Comparison of ENCODE assay signal across 8 mouse cellular contexts in the genomic region with DNA sequence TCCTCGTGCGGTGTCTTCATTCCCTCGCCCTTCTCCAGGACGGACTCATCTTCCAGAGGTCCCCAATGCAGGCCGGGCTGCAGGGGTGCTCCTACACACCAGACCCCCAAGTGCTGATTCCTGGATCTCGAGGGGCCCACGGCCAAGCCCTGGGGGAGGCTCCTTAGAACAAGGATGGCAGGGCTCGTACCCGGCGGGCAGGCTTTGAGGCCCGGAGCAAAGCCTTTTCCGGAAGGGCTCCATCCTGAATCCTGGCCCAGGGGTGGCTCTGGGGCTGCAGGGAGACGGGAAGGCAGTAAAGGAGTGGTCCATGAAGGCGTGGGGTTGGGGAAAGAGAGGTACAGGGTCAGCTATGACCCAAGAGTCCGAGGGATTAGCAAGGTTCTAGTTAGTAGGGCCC. TPM values are rescaled to one million over a fixed set of nuclear protein-coding genes. Genes with fewer than 3 reads are reported as not detected.
A peak's percentile ranks its signal among the peaks of the same experiment; 100 is the strongest.
DNase-seq lines count a peak whose midpoint lies in the region; ATAC-seq and TF ChIP-seq lines count a peak whose summit lies in the region.

No protein-coding gene starts in this region.

- WGBS in kidney, embryonic 15.5 days, result 1% methylated on average over 15 of the region's 15 CpGs
- 2% methylated on average over 15 of the region's 15 CpGs for WGBS in forebrain, embryonic 15.5 days
- WGBS in liver, embryonic 14.5 days (ENCODE audit: insufficient replicate concordance), result 2% methylated on average over 15 of the region's 15 CpGs

- peaks cover 57% of the 10 kb centered on the region for H3K36me3 ChIP-seq in kidney, embryonic 15.5 days
- peaks cover 40% of the 10 kb centered on the region for H3K36me3 ChIP-seq in forebrain, embryonic 15.5 days
- H3K36me3 ChIP-seq in liver, embryonic 14.5 days (replicated peaks; ENCODE audit: control insufficient read depth, insufficient read depth, low read depth), result peaks cover 29% of the 10 kb centered on the region

- H3K27ac ChIP-seq in kidney, embryonic 15.5 days, result peak overlapping the region; percentile 88
- H3K27ac ChIP-seq in forebrain, embryonic 15.5 days (replicated peaks), result peak overlapping the region; percentile 91; the same call in 1 of the 2 replicates
- H3K27ac ChIP-seq in liver, embryonic 14.5 days, result peak overlapping the region; percentile 81

- peak overlapping the region; percentile 90 for H3K4me2 ChIP-seq in kidney, embryonic 15.5 days
- H3K4me2 ChIP-seq in forebrain, embryonic 15.5 days (replicated peaks), result peak overlapping the region; percentile 99
- H3K4me2 ChIP-seq in liver, embryonic 14.5 days (ENCODE audit: low read depth), result peak overlapping the region; percentile 96

- peak; percentile 1; the same call in 1 of the 2 replicates for ATAC-seq in kidney, embryonic 15.5 days (replicated peaks; ENCODE audit: low FRiP score)
- ATAC-seq in forebrain, embryonic 15.5 days (replicated peaks), result no peak; the same call in 1 of the 2 replicates
- no peak; the same call in 1 of the 2 replicates for ATAC-seq in liver, embryonic 14.5 days (ENCODE audit: insufficient read depth)

- H3K4me1 ChIP-seq in kidney, embryonic 15.5 days, result peaks cover 37% of the 10 kb centered on the region
- H3K4me1 ChIP-seq in forebrain, embryonic 15.5 days, result peaks cover 29% of the 10 kb centered on the region
- H3K4me1 ChIP-seq in liver, embryonic 14.5 days (replicated peaks; ENCODE audit: control insufficient read depth in 2 of 2, insufficient read depth in 2 of 2, low read length in 1 of 2), result peaks cover 10 to 12% of the 10 kb centered on the region in 2 experiments

- H3K9me3 ChIP-seq in kidney, embryonic 15.5 days (replicated peaks), result no peaks in the 10 kb centered on the region
- H3K9me3 ChIP-seq in forebrain, embryonic 15.5 days, result no peaks in the 10 kb centered on the region
- H3K9me3 ChIP-seq in liver, embryonic 14.5 days (ENCODE audit: control insufficient read depth, low read length), result no peaks in the 10 kb centered on the region

- no peak for DNase-seq in kidney, postnatal 25 days
- peak; percentile 27 for DNase-seq in MN1 (ENCODE audit: low spot score)
- DNase-seq in liver, embryonic 14.5 days (ENCODE audit: low read depth in 3 of 3, low spot score in 3 of 3), result no peak
- DNase-seq in c-Kit-positive CD71-positive TER-119-positive erythroid progenitor cells, embryonic 14.5 days (ENCODE audit: low spot score), result no peak
- DNase-seq in testis, postnatal 10 days (ENCODE audit: low spot score), result no peak
- DNase-seq in frontal cortex, postnatal 25 days (ENCODE audit: low spot score in 2 of 2), result no peak

- peak overlapping the region; percentile 59 for H3K4me3 ChIP-seq in kidney, embryonic 15.5 days (replicated peaks)
- peak overlapping the region; percentile 82 for H3K4me3 ChIP-seq in forebrain, embryonic 15.5 days
- H3K4me3 ChIP-seq in liver, embryonic 14.5 days (ENCODE audit: insufficient read depth in 1 of 2, low read depth in 2 of 2, low read length in 2 of 2), result peak overlapping the region; percentile 90 to 100

- TF ChIP-seq CTCF in liver, embryonic 14.5 days (IDR thresholded peaks at IDR 0.05; ENCODE audit: low read depth), result no peak

- no peaks in the 10 kb centered on the region for H3K27me3 ChIP-seq in kidney, embryonic 15.5 days
- no peaks in the 10 kb centered on the region for H3K27me3 ChIP-seq in forebrain, embryonic 15.5 days
- H3K27me3 ChIP-seq in liver, embryonic 14.5 days (ENCODE audit: control insufficient read depth, insufficient read depth, low read length), result no peaks in the 10 kb centered on the region

- peak overlapping the region; percentile 86 for H3K9ac ChIP-seq in kidney, embryonic 15.5 days
- H3K9ac ChIP-seq in forebrain, embryonic 15.5 days (replicated peaks), result peak overlapping the region; percentile 89
- peak overlapping the region; percentile 82 for H3K9ac ChIP-seq in liver, embryonic 14.5 days (replicated peaks)

- no peak for TF ChIP-seq EP300 in liver, embryonic 14.5 days (IDR thresholded peaks at IDR 0.05; ENCODE audit: low read depth)

RNA-seq across cellular contexts. Expression of gene Zfp408, which starts 0.4 kb away (rescaled TPM):
- polyA plus RNA-seq in kidney, embryonic 15.5 days (2015; fragmentation: Nextera tagmentation; extraction: Ambion mirVana), result 11.9 and 13.7 TPM in 2 replicates
- polyA plus RNA-seq in forebrain, embryonic 15.5 days (2015; fragmentation: Nextera tagmentation; extraction: Ambion mirVana), result 13.8 and 14.8 TPM in 2 replicates
- polyA plus RNA-seq in liver, embryonic 14.5 days (2012; rRNA removed), result 5.1 and 5.4 TPM in 2 replicates
- 1.0 and 1.2 TPM in 2 replicates for polyA plus RNA-seq in liver, embryonic 14.5 days (2014; fragmentation: Nextera tagmentation; extraction: Ambion mirVana)

RNA-seq across cellular contexts. Expression of gene Arhgap1, which starts 0.5 kb away (rescaled TPM):
- 110 and 132 TPM in 2 replicates for polyA plus RNA-seq in kidney, embryonic 15.5 days (2015; fragmentation: Nextera tagmentation; extraction: Ambion mirVana)
- 88.7 and 92.7 TPM in 2 replicates for polyA plus RNA-seq in forebrain, embryonic 15.5 days (2015; fragmentation: Nextera tagmentation; extraction: Ambion mirVana)
- 22.4 and 25.8 TPM in 2 replicates for polyA plus RNA-seq in liver, embryonic 14.5 days (2012; rRNA removed)
- 32.1 and 37.3 TPM in 2 replicates for polyA plus RNA-seq in liver, embryonic 14.5 days (2014; fragmentation: Nextera tagmentation; extraction: Ambion mirVana)

RNA-seq across cellular contexts. Expression of gene F2, which starts 12.9 kb away (rescaled TPM):
- 1.7 and 4.6 TPM in 2 replicates for polyA plus RNA-seq in kidney, embryonic 15.5 days (2015; fragmentation: Nextera tagmentation; extraction: Ambion mirVana)
- 0.13 and 0.38 TPM in 2 replicates for polyA plus RNA-seq in forebrain, embryonic 15.5 days (2015; fragmentation: Nextera tagmentation; extraction: Ambion mirVana)
- 174 and 202 TPM in 2 replicates for polyA plus RNA-seq in liver, embryonic 14.5 days (2012; rRNA removed)
- polyA plus RNA-seq in liver, embryonic 14.5 days (2014; fragmentation: Nextera tagmentation; extraction: Ambion mirVana), result 203 and 213 TPM in 2 replicates

Comparison
In these comparisons a context has a peak if more than half of its experiments do, and no peak if none do; other contexts are left out.
1. RNA of gene F2, which starts 12.9 kb away (polyA plus RNA-seq): 174 to 213 TPM in liver, embryonic 14.5 days; 1.7 to 4.6 TPM in kidney, embryonic 15.5 days and 0.13 to 0.38 TPM in forebrain, embryonic 15.5 days; every median in the first group is over 10 times any median in the second.
2. Peak in every context shown above with its lines, with median percentiles within 50 percentile points of each other: H3K27ac ChIP-seq, H3K4me2 ChIP-seq, H3K4me3 ChIP-seq and H3K9ac ChIP-seq.